Mouse (Mus musculus) lung, adult 2 months (tissue): Measurements from ENCODE around the gene Adcy5. TPM values are rescaled to one million over a fixed set of nuclear protein-coding genes. Genes with fewer than 3 reads are reported as not detected.

Experiments
- DNase-seq: peaks from one replicate; pipeline ENCODE4 v3.0.0; 2022
- H3K4me1 ChIP-seq: fragments of 200-500 bp; 2 replicates; pipeline ENCODE4 v1.6.1; 2011; ENCODE audit warnings: low read length; ENCODE audit not compliant: control insufficient read depth, insufficient read depth
- H3K4me3 ChIP-seq: fragments of 200-500 bp; replicated peaks from 2 replicates; pipeline ENCODE3; 2011; ENCODE audit warnings: low read depth, mild to moderate bottlenecking, control low read depth, low read length; ENCODE audit errors: extremely low read depth
- CTCF ChIP-seq: fragments of 200-500 bp; IDR thresholded peaks from 2 replicates; pipeline ENCODE4 v1.5.1; 2011; ENCODE audit warnings: mild to moderate bottlenecking, low read length, control low read depth; ENCODE audit not compliant: insufficient read depth
- POLR2A ChIP-seq: fragments of 200-500 bp; IDR thresholded peaks from 2 replicates; pipeline ENCODE4 v1.6.1; 2011; ENCODE audit warnings: low read depth, mild to moderate bottlenecking, control low read depth, low read length, borderline replicate concordance; ENCODE audit errors: extremely low read depth
- WGBS: fragments of 180-500 bp; shearing (Covaris S2); methylation state at CpG from one replicate; pipeline ENCODE4 v1.1.7; 2018; 5-methylcytosine and 5-hydroxymethylcytosine counted together
- polyA plus RNA-seq: library from polyadenylated mRNA; depleted of rRNA; stranded (reverse); fragments of >200 nt; gene quantifications from 2 replicates; pipeline ENCODE4 v1.2.3, GENCODE M21; 2012

Adcy5 gene
- polyA plus RNA-seq, 1 experiment, result 18.3 TPM

GRCm38 (mm10) chr16:35224716-35225115 lies 70.0 kb downstream of the Adcy5 start:
- no peak for TF ChIP-seq CTCF
- TF ChIP-seq POLR2A, result no peak
- Histone ChIP-seq H3K4me1 (no peaks in the 10 kb centered on the region), H3K4me3 (no peak overlapping the region)
- 43% methylated on average over 14 of the region's 14 CpGs for WGBS
- no peak for DNase-seq

GRCm38 (mm10) chr16:35229582-35229981 lies 74.9 kb downstream of the Adcy5 start:
- Histone ChIP-seq H3K4me1 (no peaks in the 10 kb centered on the region), H3K4me3 (no peak overlapping the region)
- TF ChIP-seq POLR2A, result no peak
- TF ChIP-seq CTCF, result no peak
- WGBS, result 26% methylated on average over 11 of the region's 11 CpGs
- DNase-seq, result no peak

GRCm38 (mm10) chr16:35232153-35232750 lies 77.6 kb downstream of the Adcy5 start:
- Histone ChIP-seq H3K4me3 (no peak overlapping the region), H3K4me1 (no peaks in the 10 kb centered on the region)
- no peak for DNase-seq
- WGBS, result 31% methylated on average over 14 of the region's 14 CpGs
- TF ChIP-seq CTCF, result no peak
- no peak for TF ChIP-seq POLR2A

- H3K4me3 ChIP-seq, result no peak overlapping the region
- TF ChIP-seq CTCF (no peak), POLR2A (no peak)
- no peaks in the 10 kb centered on the region for H3K4me1 ChIP-seq
- DNase-seq, result no peak
- 91% methylated on average over 4 of the region's 4 CpGs for WGBS
Measured at GRCm38 (mm10) chr16:35233329-35233728, 78.7 kb downstream of the Adcy5 start.

DNA sequence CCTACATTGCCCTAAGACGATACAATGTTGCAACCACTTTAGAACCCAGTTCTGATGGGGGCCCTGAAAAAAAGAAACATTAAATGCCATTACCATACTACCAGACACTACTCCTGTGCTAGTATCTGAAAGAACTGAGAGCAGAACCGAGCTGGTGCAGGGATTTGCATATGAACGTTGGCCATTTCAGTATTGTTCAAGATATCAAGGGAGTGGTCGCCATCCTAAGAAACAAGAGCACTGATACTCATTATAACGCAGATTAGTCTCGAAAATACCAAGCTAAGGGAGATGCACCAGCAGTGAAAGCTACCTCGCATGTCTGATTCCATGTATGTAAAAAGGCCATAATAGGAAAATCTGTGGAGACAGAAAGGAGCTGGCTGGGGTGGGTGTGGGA lies 82.4 kb downstream of the Adcy5 start:
- Histone ChIP-seq H3K4me1 (no peaks in the 10 kb centered on the region), H3K4me3 (no peak overlapping the region)
- no peak for TF ChIP-seq CTCF
- TF ChIP-seq POLR2A, result no peak
- DNase-seq, result no peak
- WGBS, result 86% methylated on average over 7 of the region's 7 CpGs

- WGBS, result 64% methylated on average over 12 of the region's 12 CpGs
- TF ChIP-seq POLR2A, result no peak
- TF ChIP-seq CTCF, result no peak
Measured at GRCm38 (mm10) chr16:35239318-35239965, 84.8 kb downstream of the Adcy5 start.

GRCm38 (mm10) chr16:35239966-35240730 lies 85.5 kb downstream of the Adcy5 start:
- Histone ChIP-seq H3K4me1 (no peaks in the 10 kb centered on the region), H3K4me3 (no peak overlapping the region)
- DNase-seq, result no peak
- TF ChIP-seq CTCF (no peak), POLR2A (no peak)
- WGBS, result 79% methylated on average over 4 of the region's 4 CpGs

More at GRCm38 (mm10) chr16:35239318-35239965, 84.8 kb downstream of the Adcy5 start:
- no peaks in the 10 kb centered on the region for H3K4me1 ChIP-seq
- no peak overlapping the region for H3K4me3 ChIP-seq
- no peak for DNase-seq

DNA sequence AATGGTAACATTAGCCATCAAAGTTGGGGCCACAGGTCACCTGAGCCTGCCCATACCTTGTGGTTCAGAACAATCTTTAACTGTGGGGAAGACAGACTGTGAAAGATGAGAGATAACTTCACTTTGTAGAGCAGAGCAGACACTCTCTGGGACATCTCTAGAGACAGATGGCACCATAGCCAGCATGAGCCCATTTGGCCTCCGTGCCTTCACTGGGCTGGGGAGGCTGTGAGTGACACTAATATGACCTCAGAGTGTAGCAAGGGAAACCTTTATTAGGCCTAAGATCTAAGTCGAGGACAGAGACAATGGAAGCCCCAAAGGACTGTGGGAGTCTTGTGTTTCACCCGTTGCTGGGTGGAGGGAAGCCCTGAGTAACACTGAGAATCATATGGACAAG lies 92.7 kb downstream of the Adcy5 start:
- no peak for DNase-seq
- WGBS, result 66% methylated on average over 3 of the region's 3 CpGs
- H3K4me3 ChIP-seq, result no peak overlapping the region
- no peak for TF ChIP-seq CTCF
- no peak for TF ChIP-seq POLR2A
- no peaks in the 10 kb centered on the region for H3K4me1 ChIP-seq

DNA sequence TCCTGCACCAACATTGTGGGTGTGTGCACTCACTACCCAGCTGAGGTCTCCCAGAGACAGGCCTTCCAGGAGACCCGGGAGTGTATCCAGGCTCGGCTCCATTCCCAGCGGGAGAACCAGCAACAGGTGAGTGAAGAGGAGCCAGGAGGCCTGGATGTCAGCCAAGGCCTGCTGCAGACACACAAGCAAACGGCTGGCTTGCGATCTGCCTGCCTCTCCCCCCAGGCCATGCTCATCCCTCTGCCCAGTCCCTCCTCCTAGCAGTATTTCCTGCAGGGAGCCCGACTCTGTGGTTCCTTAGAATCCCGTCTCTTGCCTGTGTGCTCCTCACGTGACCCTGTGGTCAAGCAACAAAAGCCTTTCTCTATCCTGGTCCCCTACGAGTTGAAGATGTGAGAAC lies 94.1 kb downstream of the Adcy5 start:
- 43% methylated on average over 9 of the region's 9 CpGs for WGBS
- TF ChIP-seq POLR2A (no peak), CTCF (no peak)
- DNase-seq, result no peak
- H3K4me3 ChIP-seq, result no peak overlapping the region
- H3K4me1 ChIP-seq, result no peaks in the 10 kb centered on the region
